Mouse (Mus musculus): ENCODE data around the gene Setmar. TPM values are rescaled to one million over a fixed set of nuclear protein-coding genes. Genes with fewer than 3 reads are reported as not detected.

Setmar gene
- polyA plus RNA-seq, 1 experiment from 2014 or later: 8.3 TPM

- H3K27me3 ChIP-seq (ENCODE audit: control insufficient read depth, insufficient read depth, low read length): no peaks in the 10 kb centered on the region
- 0 out of 2 replicates have a peak, but pooled peaks cover 4% of the 10 kb centered on the region for H3K9me3 ChIP-seq (ENCODE audit: control insufficient read depth, low read depth, low read length)
- no peak overlapping the region for H3K4me2 ChIP-seq (replicated peaks; ENCODE audit: low read depth, low read length)
- no peaks in the 10 kb centered on the region for H3K4me1 ChIP-seq (ENCODE audit: control insufficient read depth, insufficient read depth, low read length)
- no peak overlapping the region for H3K9ac ChIP-seq (replicated peaks; ENCODE audit: low read depth, low read length)
- no peak for ATAC-seq (ENCODE audit: insufficient number of reproducible peaks, insufficient read depth, low FRiP score, low read depth)
- H3K36me3 ChIP-seq (ENCODE audit: control insufficient read depth, insufficient read depth, low read length): no peaks in the 10 kb centered on the region
- H3K27ac ChIP-seq (ENCODE audit: low read length): no peak overlapping the region
- H3K4me3 ChIP-seq (ENCODE audit: low read depth, low read length): no peak overlapping the region
- 82% methylated on average over 5 of the region's 5 CpGs for WGBS
These were observed 8.2 kb downstream of the Setmar start for GRCm38 (mm10) chr6:108073071-108073470.

GRCm38 (mm10) chr6:108073931-108074330, 9.1 kb downstream of the Setmar start:
- WGBS: 83% methylated on average over 2 of the region's 2 CpGs
- H3K9me3 ChIP-seq (ENCODE audit: control insufficient read depth, low read depth, low read length): 0 out of 2 replicates have a peak, but pooled peaks cover 4% of the 10 kb centered on the region
- ATAC-seq (ENCODE audit: insufficient number of reproducible peaks, insufficient read depth, low FRiP score, low read depth): no peak
- H3K9ac ChIP-seq (replicated peaks; ENCODE audit: low read depth, low read length): no peak overlapping the region
- no peaks in the 10 kb centered on the region for H3K4me1 ChIP-seq (ENCODE audit: control insufficient read depth, insufficient read depth, low read length)
- no peak overlapping the region for H3K27ac ChIP-seq (ENCODE audit: low read length)
- no peak overlapping the region for H3K4me3 ChIP-seq (ENCODE audit: low read depth, low read length)
- no peaks in the 10 kb centered on the region for H3K36me3 ChIP-seq (ENCODE audit: control insufficient read depth, insufficient read depth, low read length)
- no peak overlapping the region for H3K4me2 ChIP-seq (replicated peaks; ENCODE audit: low read depth, low read length)
- H3K27me3 ChIP-seq (ENCODE audit: control insufficient read depth, insufficient read depth, low read length): no peaks in the 10 kb centered on the region

GRCm38 (mm10) chr6:108074624-108075023, 9.8 kb downstream of the Setmar start:
- H3K27ac ChIP-seq (ENCODE audit: low read length): no peak overlapping the region

GRCm38 (mm10) chr6:108075857-108076256, 11.0 kb downstream of the Setmar start:
- no peaks in the 10 kb centered on the region for H3K27me3 ChIP-seq (ENCODE audit: control insufficient read depth, insufficient read depth, low read length)
- no peak overlapping the region for H3K9ac ChIP-seq (replicated peaks; ENCODE audit: low read depth, low read length)
- no peak overlapping the region for H3K4me2 ChIP-seq (replicated peaks; ENCODE audit: low read depth, low read length)
- H3K4me3 ChIP-seq (ENCODE audit: low read depth, low read length): no peak overlapping the region
- no peak overlapping the region for H3K27ac ChIP-seq (ENCODE audit: low read length)
- H3K9me3 ChIP-seq (ENCODE audit: control insufficient read depth, low read depth, low read length): 0 out of 2 replicates have a peak, but pooled peaks cover 4% of the 10 kb centered on the region
- no peak for ATAC-seq (ENCODE audit: insufficient number of reproducible peaks, insufficient read depth, low FRiP score, low read depth)
- H3K4me1 ChIP-seq (ENCODE audit: control insufficient read depth, insufficient read depth, low read length): no peaks in the 10 kb centered on the region
- H3K36me3 ChIP-seq (ENCODE audit: control insufficient read depth, insufficient read depth, low read length): no peaks in the 10 kb centered on the region
- WGBS: 95% methylated on average over 7 of the region's 7 CpGs

More at GRCm38 (mm10) chr6:108074624-108075023, 9.8 kb downstream of the Setmar start:
- no peak for ATAC-seq (ENCODE audit: insufficient number of reproducible peaks, insufficient read depth, low FRiP score, low read depth)
- H3K4me1 ChIP-seq (ENCODE audit: control insufficient read depth, insufficient read depth, low read length): no peaks in the 10 kb centered on the region
- no peak overlapping the region for H3K4me2 ChIP-seq (replicated peaks; ENCODE audit: low read depth, low read length)
- 0 out of 2 replicates have a peak, but pooled peaks cover 4% of the 10 kb centered on the region for H3K9me3 ChIP-seq (ENCODE audit: control insufficient read depth, low read depth, low read length)
- H3K27me3 ChIP-seq (ENCODE audit: control insufficient read depth, insufficient read depth, low read length): no peaks in the 10 kb centered on the region
- H3K36me3 ChIP-seq (ENCODE audit: control insufficient read depth, insufficient read depth, low read length): no peaks in the 10 kb centered on the region
- 86% methylated on average over 10 of the region's 10 CpGs for WGBS
- H3K9ac ChIP-seq (replicated peaks; ENCODE audit: low read depth, low read length): no peak overlapping the region
- H3K4me3 ChIP-seq (ENCODE audit: low read depth, low read length): no peak overlapping the region

GRCm38 (mm10) chr6:108091296-108091695, 26.5 kb downstream of the Setmar start:
- Histone ChIP-seq H3K36me3 (ENCODE audit: control insufficient read depth, insufficient read depth, low read length) (no peaks in the 10 kb centered on the region), H3K9ac (replicated peaks; ENCODE audit: low read depth, low read length) (no peak overlapping the region), H3K4me3 (ENCODE audit: low read depth, low read length) (no peak overlapping the region), H3K4me2 (replicated peaks; ENCODE audit: low read depth, low read length) (no peak overlapping the region), H3K27ac (ENCODE audit: low read length) (no peak overlapping the region), H3K4me1 (ENCODE audit: control insufficient read depth, insufficient read depth, low read length) (no peaks in the 10 kb centered on the region), H3K27me3 (ENCODE audit: control insufficient read depth, insufficient read depth, low read length) (no peaks in the 10 kb centered on the region), H3K9me3 (ENCODE audit: control insufficient read depth, low read depth, low read length) (no peaks in the 10 kb centered on the region)
- ATAC-seq (ENCODE audit: insufficient number of reproducible peaks, insufficient read depth, low FRiP score, low read depth): no peak
- WGBS: 67% methylated on average over 1 of the region's 1 CpGs

GRCm38 (mm10) chr6:108092646-108093045, 27.8 kb downstream of the Setmar start:
- Histone ChIP-seq H3K9me3 (ENCODE audit: control insufficient read depth, low read depth, low read length) (no peaks in the 10 kb centered on the region), H3K27me3 (ENCODE audit: control insufficient read depth, insufficient read depth, low read length) (no peaks in the 10 kb centered on the region), H3K4me3 (ENCODE audit: low read depth, low read length) (no peak overlapping the region), H3K36me3 (ENCODE audit: control insufficient read depth, insufficient read depth, low read length) (no peaks in the 10 kb centered on the region), H3K4me1 (ENCODE audit: control insufficient read depth, insufficient read depth, low read length) (no peaks in the 10 kb centered on the region), H3K27ac (ENCODE audit: low read length) (no peak overlapping the region), H3K9ac (replicated peaks; ENCODE audit: low read depth, low read length) (no peak overlapping the region), H3K4me2 (replicated peaks; ENCODE audit: low read depth, low read length) (no peak overlapping the region)
- no peak for ATAC-seq (ENCODE audit: insufficient number of reproducible peaks, insufficient read depth, low FRiP score, low read depth)
- 85% methylated on average over 3 of the region's 3 CpGs for WGBS

- Histone ChIP-seq H3K27ac (ENCODE audit: low read length) (no peak overlapping the region), H3K4me2 (replicated peaks; ENCODE audit: low read depth, low read length) (no peak overlapping the region), H3K27me3 (ENCODE audit: control insufficient read depth, insufficient read depth, low read length) (no peaks in the 10 kb centered on the region), H3K36me3 (ENCODE audit: control insufficient read depth, insufficient read depth, low read length) (no peaks in the 10 kb centered on the region), H3K9ac (replicated peaks; ENCODE audit: low read depth, low read length) (no peak overlapping the region), H3K9me3 (ENCODE audit: control insufficient read depth, low read depth, low read length) (no peaks in the 10 kb centered on the region), H3K4me3 (ENCODE audit: low read depth, low read length) (no peak overlapping the region), H3K4me1 (ENCODE audit: control insufficient read depth, insufficient read depth, low read length) (no peaks in the 10 kb centered on the region)
- ATAC-seq (ENCODE audit: insufficient number of reproducible peaks, insufficient read depth, low FRiP score, low read depth): no peak
- WGBS: 77% methylated on average over 3 of the region's 3 CpGs
These were observed 28.6 kb downstream of the Setmar start for GRCm38 (mm10) chr6:108093449-108093848.

GRCm38 (mm10) chr6:108095445-108095844, 30.6 kb downstream of the Setmar start:
- H3K4me2 ChIP-seq (replicated peaks; ENCODE audit: low read depth, low read length): no peak overlapping the region
- no peaks in the 10 kb centered on the region for H3K36me3 ChIP-seq (ENCODE audit: control insufficient read depth, insufficient read depth, low read length)
- no peak overlapping the region for H3K27ac ChIP-seq (ENCODE audit: low read length)
- ATAC-seq (ENCODE audit: insufficient number of reproducible peaks, insufficient read depth, low FRiP score, low read depth): no peak
- no peaks in the 10 kb centered on the region for H3K4me1 ChIP-seq (ENCODE audit: control insufficient read depth, insufficient read depth, low read length)
- H3K9ac ChIP-seq (replicated peaks; ENCODE audit: low read depth, low read length): no peak overlapping the region
- H3K27me3 ChIP-seq (ENCODE audit: control insufficient read depth, insufficient read depth, low read length): no peaks in the 10 kb centered on the region
- no peak overlapping the region for H3K4me3 ChIP-seq (ENCODE audit: low read depth, low read length)
- WGBS: 86% methylated on average over 5 of the region's 5 CpGs
- H3K9me3 ChIP-seq (ENCODE audit: control insufficient read depth, low read depth, low read length): no peaks in the 10 kb centered on the region

GRCm38 (mm10) chr6:108098171-108098845, 33.5 kb downstream of the Setmar start:
- ATAC-seq (ENCODE audit: insufficient number of reproducible peaks, insufficient read depth, low FRiP score, low read depth): peak; percentile 72; the same call in 1 of the 2 replicates
- WGBS: 23% methylated on average over 9 of the region's 9 CpGs

More at GRCm38 (mm10) chr6:108098171-108098845, 33.5 kb downstream of the Setmar start:
- Histone ChIP-seq H3K4me3 (ENCODE audit: low read depth, low read length) (no peak overlapping the region), H3K4me1 (ENCODE audit: control insufficient read depth, insufficient read depth, low read length) (no peaks in the 10 kb centered on the region), H3K36me3 (ENCODE audit: control insufficient read depth, insufficient read depth, low read length) (no peaks in the 10 kb centered on the region), H3K27ac (ENCODE audit: low read length) (no peak overlapping the region), H3K9me3 (ENCODE audit: control insufficient read depth, low read depth, low read length) (no peaks in the 10 kb centered on the region), H3K4me2 (replicated peaks; ENCODE audit: low read depth, low read length) (no peak overlapping the region), H3K27me3 (ENCODE audit: control insufficient read depth, insufficient read depth, low read length) (no peaks in the 10 kb centered on the region), H3K9ac (replicated peaks; ENCODE audit: low read depth, low read length) (no peak overlapping the region)
